Mouse (Mus musculus) kidney, postnatal 0 days (tissue): ENCODE data around the gene Ctnnd2. TPM values are rescaled to one million over a fixed set of nuclear protein-coding genes. Genes with fewer than 3 reads are reported as not detected.

Source experiments
- ATAC-seq: fragments of 200-750 bp; cut with Nextera tagmentation; replicated peaks from 2 replicates; pipeline ENCODE4 v1.8.0; 2017; ENCODE audit warnings: low read depth, moderate number of reproducible peaks, moderate TSS enrichment, moderate library complexity; ENCODE audit not compliant: low FRiP score
- DNase-seq: peaks from one replicate; pipeline ENCODE4 v3.0.0-alpha.2; 2016; ENCODE audit warnings: low spot score
- H3K27ac ChIP-seq: fragments of 300-500 bp; sonication (generic); 2 replicates; pipeline ENCODE4 v1.5.1; 2014; ENCODE audit warnings: mild to moderate bottlenecking
- H3K27me3 ChIP-seq: fragments of 300-500 bp; sonication (generic); 2 replicates; pipeline ENCODE4 v1.6.1; 2014; ENCODE audit warnings: low read length, mixed read lengths; ENCODE audit not compliant: insufficient read depth
- H3K36me3 ChIP-seq: fragments of 300-500 bp; sonication (generic); 2 replicates; pipeline ENCODE4 v1.6.1; 2014; ENCODE audit warnings: low read length, mixed read lengths; ENCODE audit not compliant: insufficient read depth
- H3K4me1 ChIP-seq: fragments of 300-500 bp; sonication (generic); replicated peaks from 2 replicates; pipeline ENCODE4 v1.6.1; 2014; ENCODE audit warnings: antibody characterized with exemption, low read length, mixed read lengths; ENCODE audit not compliant: insufficient read depth
- H3K4me2 ChIP-seq: fragments of 300-500 bp; sonication (generic); 2 replicates; pipeline ENCODE4 v1.6.1; 2014; ENCODE audit warnings: mild to moderate bottlenecking, low read length, moderate library complexity, mixed read lengths
- H3K4me3 ChIP-seq: fragments of 300-500 bp; sonication (generic); replicated peaks from 2 replicates; pipeline ENCODE4 v1.5.1; 2014; ENCODE audit warnings: low read depth, low read length
- H3K9ac ChIP-seq: fragments of 300-500 bp; sonication (generic); 2 replicates; pipeline ENCODE4 v1.6.1; 2014; ENCODE audit warnings: low read depth, low read length
- H3K9me3 ChIP-seq: fragments of 300-500 bp; sonication (generic); replicated peaks from 2 replicates; pipeline ENCODE4 v1.6.1; 2016; ENCODE audit warnings: low read length, inconsistent platforms, mixed read lengths
- CTCF ChIP-seq: IDR thresholded peaks from 2 replicates; pipeline ENCODE4 v1.5.1; 2016; ENCODE audit warnings: antibody characterized with exemption, low read depth, mild to moderate bottlenecking, moderate library complexity
- WGBS: fragments of 180-500 bp; shearing (Covaris S2); extraction: QIAGEN DNeasy Blood & Tissue Kit; methylation state at CpG from one replicate; pipeline ENCODE4 v1.1.7; 2014; 5-methylcytosine and 5-hydroxymethylcytosine counted together
- polyA plus RNA-seq: library from polyadenylated mRNA; unstranded; fragments of >200 nt; fragmentation: Nextera tagmentation; extraction: Ambion mirVana; gene quantifications from 2 replicates; pipeline ENCODE4 v1.2.1, GENCODE M21; 2015

Gene Ctnnd2
- polyA plus RNA-seq, 1 experiment from 2014 or later, result 2.8 TPM

GRCm38 (mm10) chr15:30555787-30556186 is 383.4 kb downstream of the Ctnnd2 start:
- no peak overlapping the region for H3K9ac ChIP-seq

GRCm38 (mm10) chr15:30562375-30562774 is 390.0 kb downstream of the Ctnnd2 start:
- Histone ChIP-seq H3K4me1 (no peaks in the 10 kb centered on the region), H3K36me3 (no peaks in the 10 kb centered on the region), H3K9me3 (no peaks in the 10 kb centered on the region), H3K9ac (no peak overlapping the region), H3K27me3 (no peaks in the 10 kb centered on the region), H3K27ac (no peak overlapping the region), H3K4me3 (no peak overlapping the region), H3K4me2 (no peak overlapping the region)
- 85% methylated on average over 5 of the region's 5 CpGs for WGBS
- peak; percentile 1 for DNase-seq
- ATAC-seq, result no peak
- no peak for TF ChIP-seq CTCF

More at GRCm38 (mm10) chr15:30555787-30556186, 383.4 kb downstream of the Ctnnd2 start:
- ATAC-seq, result no peak
- no peak for TF ChIP-seq CTCF
- 86% methylated on average over 2 of the region's 2 CpGs for WGBS
- no peaks in the 10 kb centered on the region for H3K9me3 ChIP-seq
- no peak overlapping the region for H3K4me2 ChIP-seq
- no peaks in the 10 kb centered on the region for H3K36me3 ChIP-seq
- no peak overlapping the region for H3K4me3 ChIP-seq
- H3K4me1 ChIP-seq, result no peaks in the 10 kb centered on the region
- no peak overlapping the region for H3K27ac ChIP-seq
- no peaks in the 10 kb centered on the region for H3K27me3 ChIP-seq
- no peak for DNase-seq

- DNase-seq (no peak), ATAC-seq (no peak)
- no peaks in the 10 kb centered on the region for H3K4me1 ChIP-seq
- H3K36me3 ChIP-seq, result no peaks in the 10 kb centered on the region
- WGBS, result 91% methylated on average over 2 of the region's 2 CpGs
- H3K27ac ChIP-seq, result no peak overlapping the region
- H3K9me3 ChIP-seq, result no peaks in the 10 kb centered on the region
- no peak overlapping the region for H3K9ac ChIP-seq
- H3K27me3 ChIP-seq, result no peaks in the 10 kb centered on the region
- no peak overlapping the region for H3K4me3 ChIP-seq
- no peak overlapping the region for H3K4me2 ChIP-seq
- no peak for TF ChIP-seq CTCF
Observed at GRCm38 (mm10) chr15:30564594-30564993, 392.2 kb downstream of the Ctnnd2 start.

GRCm38 (mm10) chr15:30570254-30570800 is 397.9 kb downstream of the Ctnnd2 start:
- WGBS, result 82% methylated on average over 8 of the region's 8 CpGs
- Histone ChIP-seq H3K27ac (no peak overlapping the region), H3K36me3 (no peaks in the 10 kb centered on the region), H3K4me2 (no peak overlapping the region), H3K9ac (no peak overlapping the region), H3K9me3 (no peaks in the 10 kb centered on the region), H3K4me3 (no peak overlapping the region), H3K4me1 (no peaks in the 10 kb centered on the region), H3K27me3 (no peaks in the 10 kb centered on the region)
- no peak for DNase-seq
- no peak for ATAC-seq
- no peak for TF ChIP-seq CTCF

GRCm38 (mm10) chr15:30587446-30587845 is 415.1 kb downstream of the Ctnnd2 start:
- no peaks in the 10 kb centered on the region for H3K4me1 ChIP-seq
- H3K27me3 ChIP-seq, result no peaks in the 10 kb centered on the region
- WGBS, result 83% methylated on average over 5 of the region's 5 CpGs
- TF ChIP-seq CTCF, result no peak
- no peak overlapping the region for H3K4me3 ChIP-seq
- H3K9me3 ChIP-seq, result no peaks in the 10 kb centered on the region
- no peaks in the 10 kb centered on the region for H3K36me3 ChIP-seq
- ATAC-seq (no peak), DNase-seq (no peak)
- H3K4me2 ChIP-seq, result no peak overlapping the region
- no peak overlapping the region for H3K9ac ChIP-seq
- H3K27ac ChIP-seq, result no peak overlapping the region

GRCm38 (mm10) chr15:30590865-30591264 is 418.5 kb downstream of the Ctnnd2 start:
- no peak for DNase-seq
- 88% methylated on average over 6 of the region's 6 CpGs for WGBS
- Histone ChIP-seq H3K4me2 (no peak overlapping the region), H3K4me3 (no peak overlapping the region), H3K9ac (no peak overlapping the region), H3K36me3 (no peaks in the 10 kb centered on the region), H3K4me1 (no peaks in the 10 kb centered on the region), H3K27me3 (no peaks in the 10 kb centered on the region), H3K9me3 (no peaks in the 10 kb centered on the region), H3K27ac (no peak overlapping the region)
- no peak for ATAC-seq
- no peak for TF ChIP-seq CTCF

- no peak for DNase-seq
- Histone ChIP-seq H3K27me3 (no peaks in the 10 kb centered on the region), H3K4me3 (no peak overlapping the region), H3K27ac (no peak overlapping the region), H3K4me1 (no peaks in the 10 kb centered on the region), H3K36me3 (no peaks in the 10 kb centered on the region), H3K9me3 (no peaks in the 10 kb centered on the region), H3K4me2 (no peak overlapping the region), H3K9ac (no peak overlapping the region)
- 84% methylated on average over 1 of the region's 1 CpGs for WGBS
- no peak for TF ChIP-seq CTCF
- no peak for ATAC-seq
Observed at GRCm38 (mm10) chr15:30595507-30595906, 423.1 kb downstream of the Ctnnd2 start.
